Mouse (Mus musculus) bone marrow macrophage, adult 2 months (primary cell): ENCODE data around the gene Guk1.

Experiments used
- CTCF ChIP-seq: IDR thresholded peaks from 2 replicates; pipeline ENCODE4 v1.5.1; 2012; ENCODE audit warnings: low read depth, mild to moderate bottlenecking, low read length, moderate library complexity
- POLR2A ChIP-seq: IDR thresholded peaks from 2 replicates; pipeline ENCODE4 v1.6.1; 2012; ENCODE audit warnings: mild to moderate bottlenecking, low read depth, low read length, borderline replicate concordance

GRCm38 (mm10) chr11:59221604-59222003, 29.6 kb upstream of the Guk1 start:
- TF ChIP-seq CTCF (no peak), POLR2A (no peak)
